ENCODE assay signal across 18 mouse cellular contexts in genomic region chr2:70996438-70996837, GRCm38 (mm10). TPM values are rescaled to one million over a fixed set of nuclear protein-coding genes. Genes with fewer than 3 reads are reported as not detected.
DNase-seq lines count a peak whose midpoint lies in the region; ATAC-seq and TF ChIP-seq lines count a peak whose summit lies in the region.
"Had no signal": no experiment of that assay in that cellular context is flagged by ENCODE, and none has a peak within 500 bp of the region (broad histone marks: within the 10 kb centered on the region; RNA-seq: fewer than 3 reads in every experiment).

No protein-coding gene starts in this region.

- no peak overlapping the region for H3K4me3 ChIP-seq in gastrocnemius, adult 2 months
- H3K4me3 ChIP-seq in CH12.LX (replicated peaks in 1 of 3; ENCODE audit: low read depth in 2 of 3, low read length in 2 of 3, poor library complexity in 1 of 3), result no peak overlapping the region
- no peak overlapping the region for H3K4me3 ChIP-seq in MEL (ENCODE audit: control insufficient read depth in 1 of 2, insufficient read depth in 1 of 2, low read depth in 2 of 2, low read length in 2 of 2)
- no peak overlapping the region for H3K4me3 ChIP-seq in kidney, embryonic 14.5 days (ENCODE audit: low read length)
- H3K4me3 ChIP-seq: embryonic facial prominence, embryonic 10.5 days; forebrain, embryonic 15.5 days; hindbrain, embryonic 10.5 days; limb, embryonic 12.5 days; lung, embryonic 15.5 days had no signal

- peak; percentile 72 for DNase-seq in gastrocnemius, adult 2 months
- DNase-seq in gastrocnemius, postnatal 25 days, result no peak
- DNase-seq in CH12.LX (ENCODE audit: extremely low read depth), result no peak
- DNase-seq in MEL (ENCODE audit: low read depth, low spot score), result no peak
- DNase-seq in cerebellum, postnatal 36 days, result peak; percentile 33 to 48
- DNase-seq in layer of hippocampus, adult 9-10 months (ENCODE audit: low spot score), result no peak
- no peak for DNase-seq in right cerebral cortex, postnatal 36 days (ENCODE audit: low spot score in 2 of 2)
- DNase-seq: kidney, adult 2 months; kidney, postnatal 25 days; layer of hippocampus, adult 9-11 months; right cerebral cortex, postnatal 14 days had no signal

- H3K9me3 ChIP-seq in CH12.LX (replicated peaks; ENCODE audit: low read length), result no peaks in the 10 kb centered on the region
- no peaks in the 10 kb centered on the region for H3K9me3 ChIP-seq in MEL (replicated peaks; ENCODE audit: insufficient read depth, low read length)
- H3K9me3 ChIP-seq in kidney, embryonic 14.5 days (ENCODE audit: control insufficient read depth, low read length), result no peaks in the 10 kb centered on the region
- H3K9me3 ChIP-seq: embryonic facial prominence, embryonic 10.5 days; forebrain, embryonic 15.5 days; G1E; hindbrain, embryonic 10.5 days; limb, embryonic 12.5 days; lung, embryonic 15.5 days had no signal

- H3K9ac ChIP-seq in CH12.LX (ENCODE audit: insufficient read depth, low read depth) (no peak overlapping the region), MEL (ENCODE audit: control insufficient read depth, low read depth, low read length, poor library complexity, severe bottlenecking) (no peak overlapping the region)
- H3K9ac ChIP-seq in kidney, embryonic 14.5 days (ENCODE audit: low read depth, low read length), result no peak overlapping the region
- H3K9ac ChIP-seq: forebrain, embryonic 15.5 days; limb, embryonic 12.5 days; lung, embryonic 15.5 days had no signal

- peak overlapping the region; percentile 66 for H3K27ac ChIP-seq in gastrocnemius, adult 2 months
- H3K27ac ChIP-seq in CH12.LX (ENCODE audit: insufficient read depth, low read depth), result no peak overlapping the region
- H3K27ac ChIP-seq in MEL (ENCODE audit: control insufficient read depth, low read depth, low read length), result no peak overlapping the region
- H3K27ac ChIP-seq in kidney, embryonic 14.5 days (ENCODE audit: low read depth, low read length), result no peak overlapping the region
- H3K27ac ChIP-seq: embryonic facial prominence, embryonic 10.5 days; forebrain, embryonic 15.5 days; hindbrain, embryonic 10.5 days; limb, embryonic 12.5 days; lung, embryonic 15.5 days had no signal

- no peak for ATAC-seq in kidney, embryonic 14.5 days (ENCODE audit: low FRiP score, low TSS enrichment)
- ATAC-seq: forebrain, embryonic 15.5 days had no signal

- WGBS in kidney, embryonic 14.5 days, result 96% methylated on average over 7 of the region's 7 CpGs

- H3K4me1 ChIP-seq in CH12.LX (ENCODE audit: control insufficient read depth in 1 of 2, insufficient read depth in 2 of 2), result no peaks in the 10 kb centered on the region
- H3K4me1 ChIP-seq in MEL (ENCODE audit: control insufficient read depth in 1 of 2, insufficient read depth in 2 of 2, low read length in 2 of 2), result peaks cover 0 to 6% of the 10 kb centered on the region in 2 experiments; a peak in 2 of 4 replicates
- no peaks in the 10 kb centered on the region for H3K4me1 ChIP-seq in kidney, embryonic 14.5 days (ENCODE audit: control insufficient read depth, insufficient read depth, low read length)
- H3K4me1 ChIP-seq: forebrain, embryonic 15.5 days; limb, embryonic 12.5 days; lung, embryonic 15.5 days had no signal

- intact Hi-C loops in gastrocnemius, adult 2 months (cut with DNase I), result no loop called here

- H3K79me2 ChIP-seq in CH12.LX (replicated peaks; ENCODE audit: control insufficient read depth, extremely low read depth, insufficient read depth, poor library complexity, severe bottlenecking), result no peaks in the 10 kb centered on the region
- no peaks in the 10 kb centered on the region for H3K79me2 ChIP-seq in MEL (ENCODE audit: control insufficient read depth, insufficient read depth, low read length, poor library complexity)

- H3K36me3 ChIP-seq in CH12.LX (replicated peaks in 1 of 2; ENCODE audit: control insufficient read depth in 1 of 2, insufficient read depth in 1 of 2, low read length in 1 of 2) (peaks cover 0 to 9% of the 10 kb centered on the region in 2 experiments), MEL (ENCODE audit: control insufficient read depth in 1 of 2, insufficient read depth in 2 of 2, low read length in 2 of 2) (peaks cover 0 to 10% of the 10 kb centered on the region in 2 experiments; a peak in 2 of 4 replicates)
- no peaks in the 10 kb centered on the region for H3K36me3 ChIP-seq in kidney, embryonic 14.5 days (ENCODE audit: control insufficient read depth, insufficient read depth, low read length)
- H3K36me3 ChIP-seq: forebrain, embryonic 15.5 days; hindbrain, embryonic 10.5 days; limb, embryonic 12.5 days; lung, embryonic 15.5 days had no signal

- TF ChIP-seq RAD21 in CH12.LX (IDR thresholded peaks at IDR 0.05; ENCODE audit: low read depth, low read length) (no peak), MEL (IDR thresholded peaks at IDR 0.05; ENCODE audit: low read depth, low read length) (no peak)

- TF ChIP-seq CTCF in gastrocnemius, adult 2 months (IDR thresholded peaks at IDR 0.05), result no peak
- TF ChIP-seq CTCF in CH12.LX (conservative IDR thresholded peaks at IDR 0.05 in 1 of 2, IDR thresholded peaks at IDR 0.05 in 1 of 2; ENCODE audit: low read depth in 2 of 2, low read length in 2 of 2) (no peak), MEL (IDR thresholded peaks at IDR 0.05 in 2 of 3, conservative IDR thresholded peaks at IDR 0.05 in 1 of 3; ENCODE audit: control insufficient read depth in 1 of 3, insufficient read depth in 1 of 3, low read depth in 2 of 3, low read length in 3 of 3, poor library complexity in 1 of 3, severe bottlenecking in 1 of 3) (no peak)

- TF ChIP-seq EP300 in CH12.LX (IDR thresholded peaks at IDR 0.05; ENCODE audit: low read length) (no peak), MEL (IDR thresholded peaks at IDR 0.05; ENCODE audit: low read depth in 1 of 2, low read length in 2 of 2) (no peak)

- no peak overlapping the region for H3K4me2 ChIP-seq in CH12.LX (ENCODE audit: insufficient read depth, low read depth, poor library complexity, severe bottlenecking)
- H3K4me2 ChIP-seq in kidney, embryonic 14.5 days (replicated peaks; ENCODE audit: low read depth, low read length), result no peak overlapping the region
- H3K4me2 ChIP-seq: forebrain, embryonic 15.5 days; limb, embryonic 12.5 days; lung, embryonic 15.5 days had no signal

- dilution Hi-C loops in CH12.LX (cut with MboI; ENCODE audit: extremely low pct_ligation_motif_present, extremely low pct_unique_long_range_greater_than_20kb, low sequenced_read_pairs), result no loop called here

- no peaks in the 10 kb centered on the region for H3K27me3 ChIP-seq in CH12.LX (replicated peaks)
- no peaks in the 10 kb centered on the region for H3K27me3 ChIP-seq in MEL (ENCODE audit: control insufficient read depth in 1 of 2, insufficient read depth in 2 of 2, low read length in 2 of 2)
- H3K27me3 ChIP-seq in kidney, embryonic 14.5 days (ENCODE audit: control insufficient read depth, insufficient read depth, low read length), result no peaks in the 10 kb centered on the region
- H3K27me3 ChIP-seq: forebrain, embryonic 15.5 days; limb, embryonic 12.5 days; lung, embryonic 15.5 days had no signal

- TF ChIP-seq POLR2A in CH12.LX (IDR thresholded peaks at IDR 0.05; ENCODE audit: low read depth, low read length) (no peak), MEL (IDR thresholded peaks at IDR 0.05; ENCODE audit: control insufficient read depth in 1 of 2, insufficient read depth in 1 of 2, low read depth in 1 of 2, low read length in 2 of 2, poor library complexity in 1 of 2) (no peak)

- in situ Hi-C loops in CH12.LX (cut with MboI; ENCODE audit: low pct_ligation_motif_present, low pct_unique_long_range_greater_than_20kb, low sequenced_read_pairs), result no loop called here

TF ChIP-seq in CH12.LX, 34 proteins besides CTCF, POLR2A, EP300 and RAD21:
- TF ChIP-seq SIN3A (IDR thresholded peaks at IDR 0.05; ENCODE audit: low read length) (no peak), ZNF384 (IDR thresholded peaks at IDR 0.05; ENCODE audit: low read depth, low read length) (peak; percentile 31; the same call in 1 of the 2 replicates)

TF ChIP-seq in MEL, 35 proteins besides CTCF, POLR2A, EP300 and RAD21:
- TF ChIP-seq ZNF384 (IDR thresholded peaks at IDR 0.05; ENCODE audit: low read depth, low read length) (peak; percentile 56), GATA1 (IDR thresholded peaks at IDR 0.05; ENCODE audit: low read depth, low read length) (no peak)

RNA-seq across cellular contexts. Expression of gene Dcaf17, which starts 58.7 kb away (rescaled TPM):
- 1 to 10 TPM; 4.2 to 6.2 TPM for total RNA-seq in gastrocnemius, adult 2 months (2021)
- total RNA-seq in gastrocnemius, postnatal 25 days (2021), result 1 to 10 TPM; 4.5 to 5.3 TPM
- total RNA-seq in CH12.LX (2012; rRNA removed) (13.6 and 15.6 TPM in 2 replicates), CH12.LX (2014; rRNA removed) (28.1 and 29.3 TPM in 2 replicates), MEL (2012; rRNA removed) (15.1 and 16.3 TPM in 2 replicates)
- polyA plus RNA-seq in CH12.LX (2012; ENCODE audit: insufficient read length, low read depth) (20.9 and 22.7 TPM in 2 replicates), MEL (2012; ENCODE audit: insufficient read depth in 1 of 2, insufficient read length in 2 of 2, low read depth in 1 of 2, low replicate concordance in 2 of 2, missing spikeins in 1 of 2) (10 to 100 TPM in 1 of 2 experiments, not detected in 1; 16.3 TPM)
- polyA plus RNA-seq in kidney, embryonic 14.5 days (2014; fragmentation: Nextera tagmentation; extraction: Ambion mirVana), result 29.2 and 34.1 TPM in 2 replicates

RNA-seq across cellular contexts. Expression of gene Mettl8, which starts 58.9 kb away (rescaled TPM):
- total RNA-seq in gastrocnemius, adult 2 months (2021), result 1 to 10 TPM; 5.0 to 6.4 TPM
- total RNA-seq in gastrocnemius, postnatal 25 days (2021), result 1 to 10 TPM; 5.8 to 6.1 TPM
- 8.8 and 9.2 TPM in 2 replicates for total RNA-seq in CH12.LX (2012; rRNA removed)
- 7.8 and 10.4 TPM in 2 replicates for total RNA-seq in CH12.LX (2014; rRNA removed)
- polyA plus RNA-seq in CH12.LX (2012; ENCODE audit: insufficient read length, low read depth), result 6.9 and 7.5 TPM in 2 replicates
- 19.3 and 21.7 TPM in 2 replicates for total RNA-seq in MEL (2012; rRNA removed)
- 10 to 100 TPM in 1 of 2 experiments, not detected in 1; 20.0 TPM for polyA plus RNA-seq in MEL (2012; ENCODE audit: insufficient read depth in 1 of 2, insufficient read length in 2 of 2, low read depth in 1 of 2, low replicate concordance in 2 of 2, missing spikeins in 1 of 2)
- polyA plus RNA-seq in kidney, embryonic 14.5 days (2014; fragmentation: Nextera tagmentation; extraction: Ambion mirVana), result 15.4 and 22.2 TPM in 2 replicates

Comparison
In these comparisons a context has a peak if more than half of its experiments do, and no peak if none do; other contexts are left out.
1. DNase-seq: peak in gastrocnemius, adult 2 months (single experiment) and cerebellum, postnatal 36 days (2 of 2); none in gastrocnemius, postnatal 25 days (single experiment), CH12.LX (single experiment), MEL (single experiment), layer of hippocampus, adult 9-10 months (single experiment) and right cerebral cortex, postnatal 36 days (0 of 2).